Mouse (Mus musculus) CD4-positive, CD25-positive, alpha-beta regulatory T cell (primary cell): ENCODE data around the gene Klri2. TPM values are rescaled to one million over a fixed set of nuclear protein-coding genes. Genes with fewer than 3 reads are reported as not detected.

Experiments used
- polyA plus RNA-seq: library from polyadenylated mRNA; unstranded; fragments of 100-300 nt; shearing (Covaris generic); gene quantifications from one replicate; pipeline ENCODE4 v1.2.1, GENCODE M21; 2017

Klri2 gene
- 0.05 TPM for polyA plus RNA-seq

GRCm38 (mm10) chr6:129740069-129740721 lies at the start of gene Klri2:
Gene Klri2, minus strand, starts transcription at chr6:129740484.

GRCm38 (mm10) chr6:129784170-129784569 lies 43.9 kb upstream of the Klri2 start, which contains the start of gene Gm156:
Gene Gm156, minus strand, starts transcription at chr6:129784270.

GRCm38 (mm10) chr6:129717032-129717431 lies 23.3 kb downstream of the Klri2 start, which contains the start of gene Klri1:
Gene Klri1, minus strand, starts transcription at chr6:129717132.

Other genes starting within 250 kb of the Klri2 start
- gene Olr1, start 233.3 kb downstream of the Klri2 start, polyA plus RNA-seq, result 0.67 TPM
- gene Tmem52b, start 227.9 kb downstream of the Klri2 start, polyA plus RNA-seq, result not detected
- gene Gabarapl1, start 207.3 kb downstream of the Klri2 start, polyA plus RNA-seq, result 16.2 TPM
- not detected for gene Klre1, start 162.6 kb downstream of the Klri2 start, polyA plus RNA-seq
- gene Klrd1, start 148.7 kb downstream of the Klri2 start, polyA plus RNA-seq, result 1.9 TPM
- 0.49 TPM for gene Klrk1, start 116.6 kb downstream of the Klri2 start, polyA plus RNA-seq
- not detected for gene Klrc3, start 97.1 kb downstream of the Klri2 start, polyA plus RNA-seq
- 0.06 TPM for gene Klrc2, start 79.8 kb downstream of the Klri2 start, polyA plus RNA-seq
- gene Klrc1, start 61.5 kb downstream of the Klri2 start, polyA plus RNA-seq, result not detected
- gene Klri1, start 23.4 kb downstream of the Klri2 start, polyA plus RNA-seq, result not detected
- not detected for gene Gm156, start 43.8 kb upstream of the Klri2 start, polyA plus RNA-seq
- not detected for gene Gm17631, start 122.2 kb upstream of the Klri2 start, polyA plus RNA-seq
- not detected for gene Klra17, start 136.2 kb upstream of the Klri2 start, polyA plus RNA-seq
- gene Klra5, start 177.2 kb upstream of the Klri2 start, polyA plus RNA-seq, result not detected